Mouse (Mus musculus): ENCODE measurements at regions not wholly inside any gene's neighbourhood (a gene's known extent, or its start where the extent isn't known, plus 50 kb on each side); places are given as distances from the start of the nearest gene placed in this dataset.
A peak's percentile ranks its signal among the peaks of the same experiment; 100 is the strongest.

GRCm38 (mm10) chr16:85347621-85348020 is 174.1 kb upstream of the App start:
- TF ChIP-seq GATA4 (IDR thresholded peaks at IDR 0.05; ENCODE audit: insufficient replicate concordance, low read length), result no peak

- no peak for TF ChIP-seq GATA4 (IDR thresholded peaks at IDR 0.05; ENCODE audit: insufficient replicate concordance, low read length)
Measured at GRCm38 (mm10) chr16:85336495-85337119, 163.0 kb upstream of the App start.

- TF ChIP-seq GATA4 (IDR thresholded peaks at IDR 0.05; ENCODE audit: insufficient replicate concordance, low read length), result no peak
Measured at GRCm38 (mm10) chr16:85333543-85333942, 160.0 kb upstream of the App start.

GRCm38 (mm10) chr16:85312018-85312417 is 138.5 kb upstream of the App start:
- no peak for TF ChIP-seq GATA4 (IDR thresholded peaks at IDR 0.05; ENCODE audit: insufficient replicate concordance, low read length)

- no peak for TF ChIP-seq GATA4 (IDR thresholded peaks at IDR 0.05; ENCODE audit: insufficient replicate concordance, low read length)
Measured at GRCm38 (mm10) chr16:85309493-85309892, 135.9 kb upstream of the App start.

- no peak for TF ChIP-seq GATA4 (IDR thresholded peaks at IDR 0.05; ENCODE audit: insufficient replicate concordance, low read length)
Measured at GRCm38 (mm10) chr16:85308429-85308828, 134.9 kb upstream of the App start.

- TF ChIP-seq GATA4 (IDR thresholded peaks at IDR 0.05; ENCODE audit: insufficient replicate concordance, low read length), result no peak
Measured at GRCm38 (mm10) chr16:85307940-85308339, 134.4 kb upstream of the App start.

- TF ChIP-seq GATA4 (IDR thresholded peaks at IDR 0.05; ENCODE audit: insufficient replicate concordance, low read length), result no peak
Measured at GRCm38 (mm10) chr16:85300092-85300853, 126.7 kb upstream of the App start.

GRCm38 (mm10) chr16:85298559-85298958 is 125.0 kb upstream of the App start:
- peak; percentile 93 for TF ChIP-seq GATA4 (IDR thresholded peaks at IDR 0.05; ENCODE audit: insufficient replicate concordance, low read length)

- no peak for TF ChIP-seq GATA4 (IDR thresholded peaks at IDR 0.05; ENCODE audit: insufficient replicate concordance, low read length)
Measured at GRCm38 (mm10) chr16:85290986-85291952, 117.7 kb upstream of the App start.

GRCm38 (mm10) chr16:85277862-85278261 is 104.3 kb upstream of the App start:
- TF ChIP-seq GATA4 (IDR thresholded peaks at IDR 0.05; ENCODE audit: insufficient replicate concordance, low read length), result no peak

- TF ChIP-seq GATA4 (IDR thresholded peaks at IDR 0.05; ENCODE audit: insufficient replicate concordance, low read length), result no peak
Measured at GRCm38 (mm10) chr16:85269681-85270080, 96.1 kb upstream of the App start.

GRCm38 (mm10) chr16:85259838-85260237 is 86.3 kb upstream of the App start:
- TF ChIP-seq GATA4 (IDR thresholded peaks at IDR 0.05; ENCODE audit: insufficient replicate concordance, low read length), result no peak

- no peak for TF ChIP-seq GATA4 (IDR thresholded peaks at IDR 0.05; ENCODE audit: insufficient replicate concordance, low read length)
Measured at GRCm38 (mm10) chr16:85247301-85247700, 73.7 kb upstream of the App start.

- TF ChIP-seq GATA4 (IDR thresholded peaks at IDR 0.05; ENCODE audit: insufficient replicate concordance, low read length), result no peak
Measured at GRCm38 (mm10) chr16:85233037-85233436, 59.5 kb upstream of the App start.

Data from liver, adult (tissue).